Mouse (Mus musculus): ENCODE data around the gene Ccdc137.

DNA sequence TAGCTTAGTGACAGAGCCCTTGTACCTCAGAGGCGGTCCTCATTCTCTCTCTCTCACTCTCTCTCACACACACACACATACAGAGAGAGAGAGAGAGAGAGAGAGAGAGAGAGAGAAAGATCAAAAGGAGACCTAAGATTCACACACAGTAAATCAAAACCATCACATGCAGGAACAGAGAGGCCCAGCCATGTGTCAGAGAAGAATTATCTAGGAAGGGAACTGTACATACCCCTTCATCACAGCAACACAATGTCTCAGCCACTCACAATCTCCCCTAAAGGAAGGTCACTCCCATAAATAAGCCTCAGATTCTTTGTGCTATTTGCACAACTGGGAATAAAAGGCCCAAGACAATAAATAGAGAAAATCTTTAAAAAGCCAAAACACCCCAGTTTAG lies 39.3 kb upstream of the Ccdc137 start:
- TF ChIP-seq GATA1 (IDR thresholded peaks at IDR 0.05; ENCODE audit: borderline replicate concordance, low read length) = no peak
- no peak for TF ChIP-seq FLI1 (IDR thresholded peaks at IDR 0.05; ENCODE audit: low read length)
